Mouse (Mus musculus) liver, embryonic 12.5 days (tissue): ENCODE results near the gene Ear6. TPM values are rescaled to one million over a fixed set of nuclear protein-coding genes. Genes with fewer than 3 reads are reported as not detected.
"Not testable (repeated sequence)": the region's sequence is repeated elsewhere in the genome, so short reads cannot be mapped to it uniquely, and the experiment has no call there.

Experiments used
- ATAC-seq: fragments of 200-750 bp; cut with Nextera tagmentation; 2 replicates; pipeline ENCODE4 v1.8.0; 2017; ENCODE audit warnings: moderate number of reproducible peaks, mild to moderate bottlenecking, moderate library complexity
- H3K27ac ChIP-seq: fragments of 300-500 bp; sonication (generic); 2 replicates; pipeline ENCODE4 v1.5.1; 2016; ENCODE audit warnings: mild to moderate bottlenecking
- H3K27me3 ChIP-seq: fragments of 300-500 bp; sonication (generic); replicated peaks from 2 replicates; pipeline ENCODE4 v1.6.1; 2016; ENCODE audit warnings: mild to moderate bottlenecking, moderate library complexity
- H3K36me3 ChIP-seq: fragments of 300-500 bp; sonication (generic); 2 replicates; pipeline ENCODE4 v1.6.1; 2016; ENCODE audit warnings: mild to moderate bottlenecking, moderate library complexity
- H3K4me1 ChIP-seq: fragments of 300-500 bp; sonication (generic); 2 replicates; pipeline ENCODE4 v1.6.1; 2016
- H3K4me2 ChIP-seq: fragments of 300-500 bp; sonication (generic); 2 replicates; pipeline ENCODE4 v1.6.1; 2016; ENCODE audit warnings: mild to moderate bottlenecking, moderate library complexity
- H3K4me3 ChIP-seq: fragments of 300-500 bp; sonication (generic); 2 replicates; pipeline ENCODE4 v1.5.1; 2016; ENCODE audit warnings: mild to moderate bottlenecking, moderate library complexity
- H3K9ac ChIP-seq: fragments of 300-500 bp; sonication (generic); 2 replicates; pipeline ENCODE4 v1.6.1; 2016; ENCODE audit warnings: mild to moderate bottlenecking, moderate library complexity
- H3K9me3 ChIP-seq: fragments of 300-500 bp; sonication (generic); replicated peaks from 2 replicates; pipeline ENCODE4 v1.6.1; 2016; ENCODE audit warnings: mild to moderate bottlenecking, moderate library complexity
- WGBS: fragments of 180-500 bp; shearing (Covaris S2); methylation state at CpG from one replicate; pipeline ENCODE4 v1.1.7; 2016; ENCODE audit not compliant: insufficient replicate concordance; 5-methylcytosine and 5-hydroxymethylcytosine counted together
- polyA plus RNA-seq: library from polyadenylated mRNA; unstranded; fragments of >200 nt; fragmentation: Nextera tagmentation; extraction: Ambion mirVana; gene quantifications from 2 replicates; pipeline ENCODE4 v1.2.1, GENCODE M21; 2016

Gene Ear6
- polyA plus RNA-seq, result 3.6 and 12.0 TPM in 2 replicates

DNA sequence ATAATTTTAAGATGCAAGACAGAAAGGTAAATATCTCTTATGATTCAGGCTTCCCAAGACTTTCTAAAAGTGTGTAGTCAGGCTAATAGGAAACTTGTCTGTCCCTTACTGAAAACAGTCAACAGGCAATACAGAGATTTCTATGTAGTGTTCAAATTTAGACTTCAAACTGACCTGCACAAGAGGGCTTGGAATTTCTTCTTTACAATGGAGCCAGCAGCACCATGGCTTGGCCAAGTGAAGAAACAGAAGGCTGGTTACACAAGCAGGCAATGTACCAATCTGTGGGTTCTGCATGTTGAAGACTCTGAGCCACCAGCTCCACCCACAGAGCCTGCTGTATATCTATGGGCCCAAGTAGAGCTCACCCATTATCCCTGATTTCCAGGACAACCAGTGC is at the start of gene Ear6:
TSS of gene Ear6 (plus strand) at position 301 of the 400 bp plus-strand sequence.
- Histone ChIP-seq H3K27me3 (no peaks in the 10 kb centered on the region), H3K27ac (no peak within 1 kb of the TSS), H3K4me2 (no peak within 1 kb of the TSS), H3K9ac (no peak within 1 kb of the TSS), H3K4me1 (no peaks in the 10 kb centered on the region), H3K9me3 (no peaks in the 10 kb centered on the region), H3K4me3 (no peak within 1 kb of the TSS), H3K36me3 (no peaks in the 10 kb centered on the region)
- ATAC-seq, result no peak

DNA sequence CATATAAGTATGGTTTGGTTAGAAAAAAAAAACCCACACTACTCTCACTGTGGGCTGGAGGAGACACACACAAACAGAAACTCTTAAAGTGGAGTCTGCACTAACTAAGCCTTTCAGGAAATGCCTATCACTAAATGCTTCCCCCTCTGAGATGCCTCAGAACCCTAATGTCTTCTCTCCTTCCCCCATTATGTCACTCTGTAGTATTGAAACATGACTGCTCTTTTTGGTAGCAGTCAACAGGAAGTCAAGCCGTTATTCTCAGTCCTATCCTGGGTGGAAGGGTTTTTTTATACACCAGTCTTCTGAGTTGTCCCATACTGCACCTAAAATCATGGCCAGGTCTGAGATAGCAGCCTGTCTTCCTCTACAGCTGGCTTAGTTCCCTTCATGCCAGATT is 26.9 kb upstream of the Ear6 start:
- no peak for ATAC-seq
- no peaks in the 10 kb centered on the region for H3K4me1 ChIP-seq
- H3K9me3 ChIP-seq, result no peaks in the 10 kb centered on the region
- no peak overlapping the region for H3K4me2 ChIP-seq
- WGBS, result 33% methylated on average over 1 of the region's 1 CpGs
- no peaks in the 10 kb centered on the region for H3K36me3 ChIP-seq
- H3K9ac ChIP-seq, result no peak overlapping the region
- no peaks in the 10 kb centered on the region for H3K27me3 ChIP-seq
- no peak overlapping the region for H3K27ac ChIP-seq
- no peak overlapping the region for H3K4me3 ChIP-seq

DNA sequence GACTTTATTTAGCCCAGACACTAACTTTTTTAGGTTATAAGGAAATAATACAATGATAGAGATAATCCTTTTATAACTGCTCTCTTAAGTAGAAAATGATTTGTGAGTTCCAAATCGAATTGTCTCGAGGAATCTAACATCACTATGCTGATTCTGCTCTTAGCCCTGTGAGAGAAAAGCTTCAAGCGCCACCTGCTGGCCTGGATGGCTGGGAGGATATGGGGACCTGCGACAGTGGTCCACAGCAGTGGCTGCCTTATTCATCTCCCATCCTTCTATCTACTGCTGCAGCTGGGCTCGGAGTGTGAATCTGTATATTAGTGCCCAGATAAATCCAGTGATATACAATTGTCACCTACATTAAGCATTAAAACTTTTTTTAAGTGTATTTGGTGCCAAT is 25.7 kb upstream of the Ear6 start:
- not testable (repeated sequence) for H3K4me2 ChIP-seq, H3K9ac ChIP-seq, H3K4me3 ChIP-seq, H3K27ac ChIP-seq, H3K4me1 ChIP-seq, H3K36me3 ChIP-seq, H3K27me3 ChIP-seq, H3K9me3 ChIP-seq, ATAC-seq
- WGBS, result 16% methylated on average over 5 of the region's 5 CpGs

DNA sequence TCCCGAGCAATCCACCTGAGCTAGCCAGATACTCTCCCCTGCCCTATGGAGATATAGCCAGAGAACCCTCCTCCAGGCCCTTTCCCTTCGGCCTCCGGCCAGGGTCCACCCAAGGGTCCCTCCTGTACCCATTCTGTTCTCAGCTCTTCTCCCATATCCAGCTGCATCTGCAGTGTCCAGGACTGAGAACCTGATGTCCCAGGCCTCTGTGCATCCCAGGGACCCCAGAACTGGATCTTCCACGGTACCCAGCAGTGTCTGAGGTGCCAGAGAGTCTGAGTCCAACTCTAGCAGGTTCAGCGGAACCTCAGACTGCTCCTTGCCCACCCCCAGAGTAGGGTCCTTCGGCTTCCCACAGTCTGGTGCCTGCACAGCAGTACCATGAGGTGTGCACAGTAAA is 24.3 kb upstream of the Ear6 start:
- no peak overlapping the region for H3K27ac ChIP-seq
- H3K36me3 ChIP-seq, result no peaks in the 10 kb centered on the region
- no peak overlapping the region for H3K4me3 ChIP-seq
- WGBS, result 54% methylated on average over 6 of the region's 6 CpGs
- no peak overlapping the region for H3K9ac ChIP-seq
- no peak overlapping the region for H3K4me2 ChIP-seq
- H3K27me3 ChIP-seq, result no peaks in the 10 kb centered on the region
- no peaks in the 10 kb centered on the region for H3K4me1 ChIP-seq
- H3K9me3 ChIP-seq, result no peaks in the 10 kb centered on the region
- no peak for ATAC-seq

DNA sequence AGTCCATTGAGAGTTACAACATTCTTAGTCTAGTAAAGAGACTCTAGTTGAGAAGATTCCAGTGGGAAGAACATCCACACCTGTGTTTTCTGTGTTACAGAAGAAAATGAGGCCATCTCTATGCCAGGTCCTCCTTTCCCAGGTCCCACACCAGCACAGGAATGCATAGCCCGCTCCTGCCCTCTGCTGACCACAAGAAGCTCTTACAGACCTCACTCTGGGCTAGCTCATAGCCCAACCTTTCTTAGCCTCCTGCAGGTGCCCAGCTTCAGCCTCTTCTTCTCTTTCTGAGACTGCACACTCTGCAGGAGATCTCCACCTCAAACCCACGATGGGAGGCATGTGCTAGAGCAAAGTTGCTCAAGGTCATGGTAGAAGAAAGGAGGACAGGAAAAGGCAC is 15.0 kb upstream of the Ear6 start:
- H3K36me3 ChIP-seq, H3K9me3 ChIP-seq, H3K27ac ChIP-seq, H3K4me1 ChIP-seq, H3K4me3 ChIP-seq, H3K4me2 ChIP-seq, H3K9ac ChIP-seq, ATAC-seq, H3K27me3 ChIP-seq: not testable (repeated sequence)
- WGBS, result 23% methylated on average over 2 of the region's 2 CpGs

DNA sequence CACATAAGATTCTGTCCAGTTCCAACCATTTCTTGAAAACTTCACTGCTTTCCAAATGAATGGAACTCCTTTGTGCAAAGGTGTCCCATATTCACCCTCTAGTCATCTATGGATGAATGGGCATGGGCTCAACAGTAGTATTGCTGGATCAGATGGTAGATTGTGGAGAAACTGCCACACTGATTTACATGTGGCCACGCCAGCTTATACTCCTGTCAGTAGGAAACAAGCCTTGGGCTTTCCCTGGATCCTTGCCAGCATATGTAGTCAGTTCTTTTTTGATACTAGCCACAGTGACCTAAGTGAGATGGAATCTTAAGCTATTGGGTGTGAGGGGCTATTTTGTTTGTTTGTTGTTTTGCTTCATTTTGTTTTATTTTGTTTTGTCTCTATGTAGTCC is 11.2 kb upstream of the Ear6 start:
- Histone ChIP-seq H3K9ac (no peak overlapping the region), H3K36me3 (no peaks in the 10 kb centered on the region), H3K4me1 (no peaks in the 10 kb centered on the region), H3K27ac (no peak overlapping the region), H3K4me3 (no peak overlapping the region), H3K27me3 (no peaks in the 10 kb centered on the region), H3K4me2 (no peak overlapping the region), H3K9me3 (no peaks in the 10 kb centered on the region)
- no peak for ATAC-seq
- 50% methylated on average over 1 of the region's 1 CpGs for WGBS

DNA sequence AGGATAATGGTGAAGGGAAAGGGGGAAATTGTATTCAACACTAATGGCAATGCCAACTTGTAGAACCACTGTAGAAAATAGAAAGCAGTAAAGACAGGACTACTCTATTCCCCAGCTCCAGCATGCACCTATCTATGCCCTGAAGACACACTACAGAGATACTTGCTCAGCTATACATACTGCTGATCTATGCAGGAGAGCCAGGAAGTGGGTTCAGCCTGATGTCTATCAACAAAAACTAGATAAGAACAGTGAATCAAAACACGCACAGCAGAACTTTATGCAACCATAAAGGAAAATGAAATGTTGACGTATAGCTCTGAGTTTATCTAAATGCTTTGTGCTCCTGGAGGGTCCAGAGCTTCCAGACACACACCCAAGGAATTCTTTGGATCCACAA is 10.7 kb upstream of the Ear6 start:
- no peaks in the 10 kb centered on the region for H3K36me3 ChIP-seq
- H3K9me3 ChIP-seq, result no peaks in the 10 kb centered on the region
- no peak overlapping the region for H3K4me3 ChIP-seq
- 54% methylated on average over 2 of the region's 2 CpGs for WGBS
- H3K27me3 ChIP-seq, result no peaks in the 10 kb centered on the region
- no peak overlapping the region for H3K4me2 ChIP-seq
- no peak overlapping the region for H3K27ac ChIP-seq
- H3K4me1 ChIP-seq, result no peaks in the 10 kb centered on the region
- ATAC-seq, result no peak
- no peak overlapping the region for H3K9ac ChIP-seq

DNA sequence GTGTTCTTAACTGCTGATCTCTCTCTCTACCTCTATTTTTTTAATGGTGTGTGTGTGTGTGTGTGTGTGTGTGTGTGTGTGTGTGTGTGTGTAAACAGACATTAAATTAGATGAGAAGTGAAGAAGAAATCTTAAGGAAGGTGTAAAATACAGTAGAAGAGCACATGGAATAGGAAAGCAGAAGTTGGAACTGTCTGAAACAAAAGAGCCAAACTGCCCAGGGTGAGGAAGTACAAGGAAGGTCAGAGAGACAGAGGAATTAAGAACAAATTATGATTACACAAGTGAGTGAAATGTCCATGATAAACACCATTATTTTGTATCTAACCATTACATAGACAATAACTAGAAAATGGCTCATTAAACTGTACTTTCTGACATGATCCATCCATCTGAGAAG is 9.6 kb upstream of the Ear6 start:
- no peaks in the 10 kb centered on the region for H3K9me3 ChIP-seq
- H3K27me3 ChIP-seq, result no peaks in the 10 kb centered on the region
- no peak for ATAC-seq
- H3K9ac ChIP-seq, result no peak overlapping the region
- H3K36me3 ChIP-seq, result no peaks in the 10 kb centered on the region
- no peak overlapping the region for H3K27ac ChIP-seq
- no peak overlapping the region for H3K4me2 ChIP-seq
- H3K4me1 ChIP-seq, result no peaks in the 10 kb centered on the region
- H3K4me3 ChIP-seq, result no peak overlapping the region

DNA sequence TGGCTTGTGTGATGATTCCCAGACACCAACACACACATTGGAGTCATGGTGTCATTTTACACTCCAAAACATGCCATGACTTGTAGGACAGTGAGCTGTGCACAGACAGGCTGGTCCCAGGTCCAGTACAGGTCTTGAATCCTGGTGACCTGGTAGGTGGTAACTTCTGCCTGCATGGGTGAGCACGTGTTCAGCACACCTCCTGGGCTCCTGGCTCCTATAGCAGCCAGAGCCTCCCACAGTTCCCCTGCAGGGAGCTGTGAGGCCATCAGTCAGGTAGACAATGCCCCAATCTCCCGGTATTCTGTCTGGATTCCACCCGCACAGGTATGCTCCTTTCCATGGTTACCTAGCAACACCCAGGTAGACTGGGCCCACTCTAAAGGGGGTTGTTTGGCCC is 6.9 kb upstream of the Ear6 start:
- H3K27me3 ChIP-seq, result no peaks in the 10 kb centered on the region
- no peak overlapping the region for H3K4me3 ChIP-seq
- no peak overlapping the region for H3K4me2 ChIP-seq
- no peaks in the 10 kb centered on the region for H3K9me3 ChIP-seq
- no peaks in the 10 kb centered on the region for H3K4me1 ChIP-seq
- no peak overlapping the region for H3K27ac ChIP-seq
- no peaks in the 10 kb centered on the region for H3K36me3 ChIP-seq
- WGBS, result 62% methylated on average over 3 of the region's 3 CpGs
- ATAC-seq, result no peak
- H3K9ac ChIP-seq, result no peak overlapping the region

DNA sequence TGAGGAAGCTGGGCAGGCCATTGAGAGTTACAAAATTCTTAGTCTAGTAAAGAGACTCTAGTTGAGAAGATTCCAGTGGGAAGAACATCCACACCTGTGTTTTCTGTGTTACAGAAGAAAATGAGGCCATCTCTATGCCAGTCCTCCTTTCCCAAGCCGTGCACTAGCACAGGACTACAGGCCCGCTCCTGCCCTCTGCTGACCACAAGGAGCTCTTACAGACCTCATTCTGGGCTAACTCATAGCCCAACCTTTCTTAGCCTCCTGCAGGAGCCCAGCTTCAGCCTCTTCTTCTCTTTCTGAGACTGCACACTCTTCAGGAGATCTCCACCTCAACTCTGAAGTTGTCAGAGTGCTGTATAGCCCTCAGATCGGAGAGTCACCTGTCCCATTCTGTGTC is 2.5 kb upstream of the Ear6 start:
- H3K9ac ChIP-seq, H3K4me1 ChIP-seq, H3K4me2 ChIP-seq, H3K36me3 ChIP-seq, H3K9me3 ChIP-seq, ATAC-seq, H3K27me3 ChIP-seq, H3K27ac ChIP-seq, H3K4me3 ChIP-seq: not testable (repeated sequence)
- WGBS, result 44% methylated on average over 3 of the region's 3 CpGs

DNA sequence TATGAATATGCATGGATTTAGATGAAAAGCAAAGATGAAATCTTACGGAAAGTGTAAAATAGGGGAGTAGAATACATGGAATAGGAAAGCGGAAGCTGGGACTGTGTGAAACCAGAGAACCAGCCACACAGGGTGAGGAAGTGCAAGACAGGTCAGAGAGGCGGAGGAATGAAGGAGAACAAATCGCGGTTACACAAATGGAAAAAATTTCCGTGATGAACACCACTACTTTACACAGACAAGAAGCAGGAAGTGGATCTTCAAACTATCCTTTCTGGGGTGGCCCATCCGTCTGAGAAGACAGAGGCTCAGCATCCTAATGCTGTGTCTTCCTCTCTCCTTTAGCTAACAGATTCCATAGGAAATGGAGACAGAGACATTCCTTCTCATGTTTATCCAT is 1.8 kb downstream of the Ear6 start:
- H3K27ac ChIP-seq, H3K4me3 ChIP-seq, H3K9me3 ChIP-seq, ATAC-seq, H3K9ac ChIP-seq, H3K27me3 ChIP-seq, H3K36me3 ChIP-seq, H3K4me2 ChIP-seq, H3K4me1 ChIP-seq: not testable (repeated sequence)
- WGBS, result 56% methylated on average over 7 of the region's 7 CpGs

DNA sequence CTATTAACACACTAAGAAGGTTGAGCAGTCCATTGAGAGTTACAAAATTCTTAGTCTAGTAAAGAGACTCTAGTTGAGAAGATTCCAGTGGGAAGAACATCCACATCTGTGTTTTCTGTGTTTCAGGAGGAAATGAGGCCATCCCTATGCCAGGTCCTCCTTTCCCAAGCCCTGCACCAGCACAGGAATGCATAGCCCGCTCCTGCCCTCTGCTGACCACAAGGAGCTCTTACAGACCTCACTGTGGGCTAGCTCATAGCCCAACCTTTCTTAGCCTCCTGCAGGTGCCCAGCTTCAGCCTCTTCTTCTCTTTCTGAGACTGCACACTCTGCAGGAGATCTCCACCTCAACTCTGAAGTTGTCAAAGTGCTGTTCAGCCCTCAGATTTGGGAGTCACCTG is 10.1 kb downstream of the Ear6 start:
- 6% methylated on average over 1 of the region's 1 CpGs for WGBS
- H3K4me3 ChIP-seq, H3K4me2 ChIP-seq, H3K36me3 ChIP-seq, H3K9ac ChIP-seq, ATAC-seq, H3K4me1 ChIP-seq, H3K9me3 ChIP-seq, H3K27me3 ChIP-seq, H3K27ac ChIP-seq: not testable (repeated sequence)

DNA sequence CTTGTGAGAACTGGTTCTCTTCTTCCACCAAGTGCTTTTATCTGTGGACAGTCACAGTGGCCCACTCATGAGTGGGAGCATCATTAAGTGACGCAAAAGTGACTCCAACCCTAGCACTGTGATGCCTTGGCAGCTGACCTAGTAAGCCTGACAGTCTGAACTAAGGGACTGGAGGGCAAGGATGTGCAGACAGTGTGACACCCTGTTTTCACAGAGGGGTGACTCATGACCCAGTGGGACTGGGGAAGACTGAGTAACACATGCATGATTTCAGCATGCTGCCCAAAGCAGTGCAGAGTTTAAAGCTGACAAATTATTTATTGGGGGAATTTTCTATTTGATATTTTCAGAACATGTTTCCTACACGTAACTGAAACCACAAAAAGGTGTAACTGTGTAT is 17.3 kb downstream of the Ear6 start:
- no peak overlapping the region for H3K4me3 ChIP-seq
- H3K9ac ChIP-seq, result no peak overlapping the region
- ATAC-seq, result no peak
- H3K4me2 ChIP-seq, result no peak overlapping the region
- H3K27me3 ChIP-seq, result no peaks in the 10 kb centered on the region; the same call in 1 of the 2 replicates
- no peaks in the 10 kb centered on the region for H3K36me3 ChIP-seq
- no peak overlapping the region for H3K27ac ChIP-seq
- H3K9me3 ChIP-seq, result no peaks in the 10 kb centered on the region
- WGBS, result 52% methylated on average over 2 of the region's 2 CpGs
- H3K4me1 ChIP-seq, result no peaks in the 10 kb centered on the region
